In the genomic region with DNA sequence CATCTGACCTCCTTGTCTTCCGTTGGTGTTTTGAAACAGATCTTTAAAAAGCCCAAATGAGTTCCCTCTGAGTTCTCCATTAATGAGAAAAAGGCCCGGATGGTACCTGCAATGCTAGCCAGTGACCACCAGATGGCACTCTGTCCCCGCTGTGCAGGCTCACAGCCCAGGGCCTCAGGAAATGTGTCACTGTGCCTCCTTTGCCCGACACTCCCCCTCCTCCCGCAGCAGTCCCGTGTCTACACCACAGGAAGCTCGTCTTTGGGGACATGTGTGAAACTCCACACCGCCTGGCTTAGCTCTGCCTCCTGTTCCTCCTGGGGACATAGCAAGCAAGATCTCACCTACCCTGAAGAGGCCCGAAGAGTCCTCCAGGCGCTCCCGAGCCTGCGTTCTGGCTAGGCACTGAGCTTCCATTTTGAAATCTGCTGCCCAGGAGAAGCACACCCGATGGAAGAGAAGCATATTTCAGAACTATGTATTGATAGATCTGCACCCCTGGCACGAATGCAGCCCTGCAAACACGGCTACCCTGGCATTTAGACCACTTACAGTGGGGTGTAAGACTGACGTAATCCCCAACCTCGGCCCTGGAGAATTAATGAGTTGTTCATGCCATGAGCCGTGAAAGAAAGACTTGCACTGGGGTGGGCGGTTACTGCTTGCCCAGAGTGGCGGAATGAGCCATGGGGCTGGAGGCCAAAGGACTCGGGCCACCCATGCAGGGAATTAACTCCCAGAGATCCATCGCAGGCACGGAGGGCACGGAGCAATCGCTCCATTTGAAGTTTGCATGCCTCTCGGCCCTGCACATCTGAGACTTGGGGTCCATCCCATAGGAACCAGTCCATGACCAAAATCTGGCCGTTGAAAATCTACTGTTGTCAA, we compare ENCODE assay signal across 8 mouse cellular contexts. TPM values are rescaled to one million over a fixed set of nuclear protein-coding genes. Genes with fewer than 3 reads are reported as not detected.
DNase-seq lines count a peak whose midpoint lies in the region; ATAC-seq and TF ChIP-seq lines count a peak whose summit lies in the region.

No protein-coding gene starts in this region.

- peak overlapping the region in 2 of 3 experiments; percentile 2 to 11 for H3K4me3 ChIP-seq in CH12.LX (replicated peaks in 1 of 3; ENCODE audit: low read depth in 2 of 3, low read length in 2 of 3, poor library complexity in 1 of 3)
- peak overlapping the region; percentile 34 for H3K4me3 ChIP-seq in forebrain, embryonic 13.5 days
- H3K4me3 ChIP-seq in liver, postnatal 0 days (ENCODE audit: low read depth, low read length): peak overlapping the region; percentile 19
- H3K4me3 ChIP-seq in neural tube, embryonic 14.5 days (ENCODE audit: low read depth, low read length): peak overlapping the region; percentile 29

- WGBS in forebrain, embryonic 13.5 days: 3% methylated on average over 27 of the region's 27 CpGs
- 23% methylated on average over 27 of the region's 27 CpGs for WGBS in large intestine, adult 2 months
- 37% methylated on average over 27 of the region's 27 CpGs for WGBS in liver, postnatal 0 days (ENCODE audit: insufficient replicate concordance)
- 10% methylated on average over 27 of the region's 27 CpGs for WGBS in neural tube, embryonic 14.5 days

- H3K27ac ChIP-seq in CH12.LX (ENCODE audit: insufficient read depth, low read depth): no peak overlapping the region
- peak overlapping the region; percentile 91 for H3K27ac ChIP-seq in forebrain, embryonic 13.5 days
- H3K27ac ChIP-seq in liver, postnatal 0 days (ENCODE audit: low read depth): peak overlapping the region; percentile 65
- peak overlapping the region; percentile 86 for H3K27ac ChIP-seq in neural tube, embryonic 14.5 days (ENCODE audit: low read depth, low read length)

- 0 out of 2 replicates have a peak overlapping the region, but pooled peaks have one; percentile 17 for H3K9ac ChIP-seq in CH12.LX (ENCODE audit: insufficient read depth, low read depth)
- peak overlapping the region; percentile 52 for H3K9ac ChIP-seq in forebrain, embryonic 13.5 days
- peak overlapping the region; percentile 23 for H3K9ac ChIP-seq in liver, postnatal 0 days (replicated peaks)
- H3K9ac ChIP-seq in neural tube, embryonic 14.5 days (replicated peaks; ENCODE audit: low read depth, low read length): peak overlapping the region; percentile 43

- TF ChIP-seq POLR2A in CH12.LX (IDR thresholded peaks at IDR 0.05; ENCODE audit: low read depth, low read length): no peak

- no peaks in the 10 kb centered on the region for H3K79me2 ChIP-seq in CH12.LX (replicated peaks; ENCODE audit: control insufficient read depth, extremely low read depth, insufficient read depth, poor library complexity, severe bottlenecking)

- in situ Hi-C loops in CH12.LX (cut with MboI; ENCODE audit: low pct_ligation_motif_present, low pct_unique_long_range_greater_than_20kb, low sequenced_read_pairs): loop anchor here (5.0 to 25.0 kb wide), 6 partner anchors 85 to 640 kb away; no protein-coding TSS in a partner anchor

- H3K27me3 ChIP-seq in CH12.LX (replicated peaks): no peaks in the 10 kb centered on the region
- H3K27me3 ChIP-seq in forebrain, embryonic 13.5 days: no peaks in the 10 kb centered on the region
- H3K27me3 ChIP-seq in liver, postnatal 0 days (ENCODE audit: insufficient read depth, low read length): no peaks in the 10 kb centered on the region
- no peaks in the 10 kb centered on the region for H3K27me3 ChIP-seq in neural tube, embryonic 14.5 days (ENCODE audit: control insufficient read depth, insufficient read depth, low read length)

- peak; percentile 87 for DNase-seq in CH12.LX (ENCODE audit: extremely low read depth)
- DNase-seq in c-Kit-positive CD71-positive TER-119-positive erythroid progenitor cells, embryonic 14.5 days (ENCODE audit: low spot score): peak; percentile 76
- peak; percentile 95 to 97 for DNase-seq in heart, postnatal 10 days
- DNase-seq in large intestine, adult 2 months (ENCODE audit: low read depth, low spot score): peak; percentile 64
- peak; percentile 89 for DNase-seq in liver, postnatal 0 days
- peak; percentile 93 for DNase-seq in testis, postnatal 10 days (ENCODE audit: low spot score)

- TF ChIP-seq EP300 in CH12.LX (IDR thresholded peaks at IDR 0.05; ENCODE audit: low read length): no peak
- TF ChIP-seq EP300 in liver, postnatal 0 days (IDR thresholded peaks at IDR 0.05; ENCODE audit: low read depth): 0 out of 2 replicates have a peak, but pooled peaks have one; percentile 40

- TF ChIP-seq CTCF in CH12.LX (conservative IDR thresholded peaks at IDR 0.05 in 1 of 2, IDR thresholded peaks at IDR 0.05 in 1 of 2; ENCODE audit: low read depth in 2 of 2, low read length in 2 of 2): peak; percentile 93 to 98
- peak; percentile 99 for TF ChIP-seq CTCF in liver, postnatal 0 days (IDR thresholded peaks at IDR 0.05; ENCODE audit: low read depth)

- H3K9me3 ChIP-seq in CH12.LX (replicated peaks; ENCODE audit: low read length): no peaks in the 10 kb centered on the region
- H3K9me3 ChIP-seq in forebrain, embryonic 13.5 days (replicated peaks): no peaks in the 10 kb centered on the region
- H3K9me3 ChIP-seq in liver, postnatal 0 days (ENCODE audit: low read length): no peaks in the 10 kb centered on the region
- no peaks in the 10 kb centered on the region for H3K9me3 ChIP-seq in neural tube, embryonic 14.5 days (ENCODE audit: control insufficient read depth, low read length)

- intact Hi-C loops in heart, postnatal 10 days (cut with DNase I): loop anchor here (1.0 to 5.0 kb wide), 7 partner anchors 25 to 480 kb away; no protein-coding TSS in a partner anchor

- H3K4me2 ChIP-seq in CH12.LX (ENCODE audit: insufficient read depth, low read depth, poor library complexity, severe bottlenecking): peak overlapping the region; percentile 33
- H3K4me2 ChIP-seq in forebrain, embryonic 13.5 days: peak overlapping the region; percentile 61
- H3K4me2 ChIP-seq in liver, postnatal 0 days (ENCODE audit: low read depth, low read length): peak overlapping the region; percentile 57
- peak overlapping the region; percentile 59 for H3K4me2 ChIP-seq in neural tube, embryonic 14.5 days (ENCODE audit: low read depth, low read length)

- H3K36me3 ChIP-seq in CH12.LX (replicated peaks in 1 of 2; ENCODE audit: control insufficient read depth in 1 of 2, insufficient read depth in 1 of 2, low read length in 1 of 2): no peaks in the 10 kb centered on the region
- no peaks in the 10 kb centered on the region for H3K36me3 ChIP-seq in forebrain, embryonic 13.5 days (ENCODE audit: poor library complexity, severe bottlenecking)
- H3K36me3 ChIP-seq in liver, postnatal 0 days (replicated peaks; ENCODE audit: insufficient read depth, low read length): no peaks in the 10 kb centered on the region
- H3K36me3 ChIP-seq in neural tube, embryonic 14.5 days (ENCODE audit: control insufficient read depth, insufficient read depth, low read length): no peaks in the 10 kb centered on the region

- ATAC-seq in forebrain, embryonic 13.5 days: peak; percentile 95
- ATAC-seq in liver, postnatal 0 days: peak; percentile 88
- peak; percentile 94 for ATAC-seq in neural tube, embryonic 14.5 days (ENCODE audit: low read depth)

- TF ChIP-seq RAD21 in CH12.LX (IDR thresholded peaks at IDR 0.05; ENCODE audit: low read depth, low read length): no peak; the same call in none of the 2 replicates

- dilution Hi-C loops in CH12.LX (cut with MboI; ENCODE audit: extremely low pct_ligation_motif_present, extremely low pct_unique_long_range_greater_than_20kb, low sequenced_read_pairs): loop anchor here (25.0 kb wide), 1 partner anchor 415 kb away; no protein-coding TSS in a partner anchor

- H3K4me1 ChIP-seq in CH12.LX (ENCODE audit: control insufficient read depth in 1 of 2, insufficient read depth in 2 of 2): peaks cover 18 to 29% of the 10 kb centered on the region in 2 experiments
- H3K4me1 ChIP-seq in forebrain, embryonic 13.5 days: peaks cover 16% of the 10 kb centered on the region
- H3K4me1 ChIP-seq in liver, postnatal 0 days (ENCODE audit: insufficient read depth): peaks cover 9% of the 10 kb centered on the region
- H3K4me1 ChIP-seq in neural tube, embryonic 14.5 days (ENCODE audit: control insufficient read depth, insufficient read depth, low read length): peaks cover 10% of the 10 kb centered on the region

TF ChIP-seq in CH12.LX, 34 proteins besides CTCF, POLR2A, EP300 and RAD21 (continues in another document):
- no peak for TF ChIP-seq TBP (conservative IDR thresholded peaks at IDR 0.05; ENCODE audit: low read depth, low read length)
- TF ChIP-seq BHLHE40 (IDR thresholded peaks at IDR 0.05; ENCODE audit: low read depth, low read length): peak; percentile 90
- TF ChIP-seq CHD1 (IDR thresholded peaks at IDR 0.05; ENCODE audit: low read depth, low read length): no peak
- TF ChIP-seq MAZ (IDR thresholded peaks at IDR 0.05; ENCODE audit: low read depth, low read length): peak; percentile 79; the same call in 1 of the 2 replicates
- TF ChIP-seq E2F4 (IDR thresholded peaks at IDR 0.05; ENCODE audit: insufficient replicate concordance, low read depth, low read length): no peak
- TF ChIP-seq JUND (conservative IDR thresholded peaks at IDR 0.05; ENCODE audit: low read depth, low read length): no peak
- no peak for TF ChIP-seq ZKSCAN1 (IDR thresholded peaks at IDR 0.05; ENCODE audit: borderline replicate concordance, low read depth, low read length)
- TF ChIP-seq HCFC1 (IDR thresholded peaks at IDR 0.05; ENCODE audit: low read depth, low read length): peak; percentile 50; the same call in 1 of the 2 replicates
- no peak for TF ChIP-seq MAX (IDR thresholded peaks at IDR 0.05; ENCODE audit: low read length)
- TF ChIP-seq MYC (IDR thresholded peaks at IDR 0.05; ENCODE audit: low read depth, low read length): 0 out of 2 replicates have a peak, but pooled peaks have one; percentile 27
- TF ChIP-seq PAX5 (IDR thresholded peaks at IDR 0.05; ENCODE audit: low read length): no peak
- TF ChIP-seq USF2 (conservative IDR thresholded peaks at IDR 0.05; ENCODE audit: low read depth, low read length): no peak
- no peak for TF ChIP-seq NRF1 (IDR thresholded peaks at IDR 0.05; ENCODE audit: low read depth, low read length)
- no peak for TF ChIP-seq POLR2AphosphoS2 (IDR thresholded peaks at IDR 0.05; ENCODE audit: low read depth, low read length)
- TF ChIP-seq TCF12 (IDR thresholded peaks at IDR 0.05; ENCODE audit: low read depth, low read length): peak; percentile 61; the same call in 1 of the 2 replicates
- no peak for TF ChIP-seq KAT2A (IDR thresholded peaks at IDR 0.05; ENCODE audit: insufficient replicate concordance, low read length)

RNA-seq across cellular contexts. Expression of gene Tarbp1, which starts 22.9 kb away (rescaled TPM):
- total RNA-seq in CH12.LX (2012; rRNA removed): 10.4 and 11.5 TPM in 2 replicates
- total RNA-seq in CH12.LX (2014; rRNA removed): 10.2 and 10.3 TPM in 2 replicates
- 9.7 and 10.7 TPM in 2 replicates for polyA plus RNA-seq in CH12.LX (2012; ENCODE audit: insufficient read length, low read depth)
- 1.4 and 1.5 TPM in 2 replicates for polyA plus RNA-seq in forebrain, embryonic 13.5 days (2015; fragmentation: Nextera tagmentation; extraction: Ambion mirVana)
- 1 to 10 TPM; 5.7 to 6.2 TPM for total RNA-seq in heart, postnatal 10 days (2021)
- 1.7 and 3.0 TPM in 2 replicates for polyA plus RNA-seq in large intestine, adult 2 months (2012; rRNA removed)
- polyA plus RNA-seq in liver, postnatal 0 days (2015; fragmentation: Nextera tagmentation; extraction: Ambion mirVana): 0.82 and 1.1 TPM in 2 replicates
- 2.7 TPM in 2 replicates for polyA plus RNA-seq in neural tube, embryonic 14.5 days (2014; fragmentation: Nextera tagmentation; extraction: Ambion mirVana)
